Mouse (Mus musculus): ENCODE measurements around the gene Lingo1. TPM values are rescaled to one million over a fixed set of nuclear protein-coding genes. Genes with fewer than 3 reads are reported as not detected.

Gene Lingo1
- polyA plus RNA-seq, 1 experiment from 2014 or later: 56.7 TPM

DNA sequence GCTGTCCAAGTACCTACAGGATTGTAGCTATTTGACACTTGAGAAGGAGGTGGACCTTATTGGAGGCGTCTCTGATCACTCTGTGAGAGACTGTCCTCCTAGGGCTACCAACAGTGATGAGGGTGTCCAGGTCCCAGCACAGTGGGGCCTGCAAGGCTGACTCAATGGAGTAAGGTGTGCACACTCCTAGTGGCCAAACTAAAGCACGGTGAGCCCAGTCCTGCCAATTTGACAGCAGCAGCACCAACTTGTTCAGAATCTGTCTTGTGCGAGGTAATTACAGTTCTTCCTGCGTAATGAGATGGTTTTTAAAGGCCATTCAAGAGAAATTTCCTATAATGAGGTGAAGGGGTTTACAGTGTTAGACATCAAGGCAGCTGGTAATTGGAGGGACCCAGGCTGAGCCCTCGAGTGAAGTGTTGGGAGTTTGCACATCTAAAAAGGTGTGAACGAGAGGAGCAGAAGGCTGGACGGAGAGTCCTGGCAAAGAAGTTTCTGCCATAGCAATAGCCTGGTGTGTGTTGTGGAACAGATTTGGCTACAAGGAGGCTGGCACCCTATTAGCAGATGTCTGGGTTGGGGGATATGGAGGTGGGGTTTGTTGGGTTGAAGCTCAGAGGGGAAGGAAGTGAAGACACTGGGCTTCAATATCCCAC, 97.4 kb downstream of the Lingo1 start:
- ATAC-seq (ENCODE audit: low read depth): no peak
- Histone ChIP-seq H3K4me3 (ENCODE audit: low read depth, low read length) (no peak overlapping the region), H3K4me2 (ENCODE audit: low read depth, low read length) (no peak overlapping the region), H3K9ac (replicated peaks; ENCODE audit: low read depth, low read length) (no peak overlapping the region), H3K27ac (ENCODE audit: low read depth, low read length) (no peak overlapping the region), H3K27me3 (ENCODE audit: control insufficient read depth, insufficient read depth, low read length) (no peaks in the 10 kb centered on the region), H3K9me3 (ENCODE audit: control insufficient read depth, low read length) (no peaks in the 10 kb centered on the region), H3K4me1 (ENCODE audit: control insufficient read depth, insufficient read depth, low read length) (peaks cover 6% of the 10 kb centered on the region; the same call in 1 of the 2 replicates), H3K36me3 (ENCODE audit: control insufficient read depth, insufficient read depth, low read length) (no peaks in the 10 kb centered on the region)
- WGBS: 81% methylated on average over 7 of the region's 7 CpGs

DNA sequence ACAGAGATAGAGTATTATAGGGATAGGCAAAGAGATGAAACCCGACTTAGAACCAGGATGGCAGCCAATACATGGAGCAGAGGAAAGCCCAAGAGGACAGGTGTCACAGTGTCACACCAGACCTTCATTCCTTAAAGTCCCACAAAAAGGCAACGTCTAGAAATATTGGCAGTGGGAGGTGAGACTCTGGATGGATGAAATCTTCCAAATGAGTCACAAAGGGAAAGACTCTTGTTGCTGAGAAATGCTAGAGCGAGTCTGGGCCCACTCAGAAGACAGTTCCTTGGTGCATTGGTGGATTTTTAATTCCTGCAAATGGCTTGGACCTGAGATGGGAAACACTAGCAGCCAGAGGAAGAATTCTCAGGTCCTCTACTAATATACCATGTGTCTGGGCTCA, 102.2 kb downstream of the Lingo1 start:
- Histone ChIP-seq H3K36me3 (ENCODE audit: control insufficient read depth, insufficient read depth, low read length) (no peaks in the 10 kb centered on the region), H3K9me3 (ENCODE audit: control insufficient read depth, low read length) (no peaks in the 10 kb centered on the region), H3K4me2 (ENCODE audit: low read depth, low read length) (no peak overlapping the region), H3K9ac (replicated peaks; ENCODE audit: low read depth, low read length) (no peak overlapping the region), H3K27me3 (ENCODE audit: control insufficient read depth, insufficient read depth, low read length) (no peaks in the 10 kb centered on the region), H3K4me3 (ENCODE audit: low read depth, low read length) (no peak overlapping the region), H3K4me1 (ENCODE audit: control insufficient read depth, insufficient read depth, low read length) (no peaks in the 10 kb centered on the region), H3K27ac (ENCODE audit: low read depth, low read length) (no peak overlapping the region)
- ATAC-seq (ENCODE audit: low read depth): no peak
- WGBS: 82% methylated on average over 3 of the region's 3 CpGs

DNA sequence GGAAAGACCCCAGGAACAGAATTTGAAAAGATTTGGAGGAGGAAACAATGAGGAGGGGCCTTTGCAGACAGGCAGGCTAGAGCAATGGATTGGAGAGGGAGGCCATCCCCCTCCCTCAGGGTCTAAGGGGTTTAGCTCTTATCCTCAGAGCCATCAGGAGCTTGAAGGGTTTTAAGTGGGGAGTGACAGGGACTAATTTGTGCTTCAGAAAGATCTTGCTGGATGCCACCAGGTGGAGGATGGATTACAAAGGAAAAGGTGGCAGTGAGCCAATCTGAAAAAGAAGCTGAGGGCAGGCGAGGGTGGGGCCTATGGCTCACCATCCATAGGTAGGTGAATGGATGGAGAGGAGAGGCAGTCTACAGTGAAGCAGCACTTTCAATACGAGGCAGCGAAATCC, 105.0 kb downstream of the Lingo1 start:
- H3K4me2 ChIP-seq (ENCODE audit: low read depth, low read length): no peak overlapping the region
- H3K36me3 ChIP-seq (ENCODE audit: control insufficient read depth, insufficient read depth, low read length): no peaks in the 10 kb centered on the region
- H3K27ac ChIP-seq (ENCODE audit: low read depth, low read length): no peak overlapping the region
- H3K4me1 ChIP-seq (ENCODE audit: control insufficient read depth, insufficient read depth, low read length): peaks cover 10% of the 10 kb centered on the region; the same call in 1 of the 2 replicates
- H3K9ac ChIP-seq (replicated peaks; ENCODE audit: low read depth, low read length): no peak overlapping the region
- H3K4me3 ChIP-seq (ENCODE audit: low read depth, low read length): no peak overlapping the region
- H3K9me3 ChIP-seq (ENCODE audit: control insufficient read depth, low read length): no peaks in the 10 kb centered on the region
- WGBS: 73% methylated on average over 3 of the region's 3 CpGs
- ATAC-seq (ENCODE audit: low read depth): no peak
- no peaks in the 10 kb centered on the region for H3K27me3 ChIP-seq (ENCODE audit: control insufficient read depth, insufficient read depth, low read length)

DNA sequence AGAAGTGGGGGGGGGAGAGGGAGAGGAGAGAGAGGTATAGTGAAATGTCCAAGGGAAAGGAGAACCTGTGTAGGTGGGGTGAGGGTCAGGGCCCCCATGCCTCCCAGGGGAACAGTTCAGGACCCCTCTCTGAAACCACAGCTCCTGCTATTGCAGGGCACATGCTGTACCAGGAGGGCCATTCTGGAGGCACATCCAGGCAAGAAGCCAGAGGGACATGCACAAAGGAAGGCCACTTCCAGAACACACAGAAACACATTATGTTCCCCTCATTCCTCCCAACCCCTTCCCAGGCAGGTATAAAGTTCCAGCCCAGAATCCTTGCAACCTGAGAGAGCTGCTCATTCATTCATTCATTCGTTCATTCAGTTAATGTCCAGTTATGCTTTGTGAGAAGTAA, 105.6 kb downstream of the Lingo1 start:
- WGBS: 74% methylated on average over 1 of the region's 1 CpGs
- peaks cover 10% of the 10 kb centered on the region; the same call in 1 of the 2 replicates for H3K4me1 ChIP-seq (ENCODE audit: control insufficient read depth, insufficient read depth, low read length)

GRCm38 (mm10) chr9:56687490-56687889, 108.8 kb downstream of the Lingo1 start:
- no peaks in the 10 kb centered on the region for H3K27me3 ChIP-seq (ENCODE audit: control insufficient read depth, insufficient read depth, low read length)
- H3K4me1 ChIP-seq (ENCODE audit: control insufficient read depth, insufficient read depth, low read length): peaks cover 12% of the 10 kb centered on the region; the same call in 1 of the 2 replicates
- no peak for ATAC-seq (ENCODE audit: low read depth)
- H3K27ac ChIP-seq (ENCODE audit: low read depth, low read length): no peak overlapping the region
- no peaks in the 10 kb centered on the region for H3K36me3 ChIP-seq (ENCODE audit: control insufficient read depth, insufficient read depth, low read length)
- 84% methylated on average over 5 of the region's 5 CpGs for WGBS
- H3K4me2 ChIP-seq (ENCODE audit: low read depth, low read length): no peak overlapping the region
- H3K9ac ChIP-seq (replicated peaks; ENCODE audit: low read depth, low read length): no peak overlapping the region
- no peaks in the 10 kb centered on the region for H3K9me3 ChIP-seq (ENCODE audit: control insufficient read depth, low read length)
- H3K4me3 ChIP-seq (ENCODE audit: low read depth, low read length): no peak overlapping the region

More for the DNA sequence above, 105.6 kb downstream of the Lingo1 start:
- Histone ChIP-seq H3K27ac (ENCODE audit: low read depth, low read length) (no peak overlapping the region), H3K9ac (replicated peaks; ENCODE audit: low read depth, low read length) (no peak overlapping the region), H3K4me3 (ENCODE audit: low read depth, low read length) (no peak overlapping the region), H3K4me2 (ENCODE audit: low read depth, low read length) (no peak overlapping the region), H3K36me3 (ENCODE audit: control insufficient read depth, insufficient read depth, low read length) (no peaks in the 10 kb centered on the region), H3K9me3 (ENCODE audit: control insufficient read depth, low read length) (no peaks in the 10 kb centered on the region), H3K27me3 (ENCODE audit: control insufficient read depth, insufficient read depth, low read length) (no peaks in the 10 kb centered on the region)
- no peak for ATAC-seq (ENCODE audit: low read depth)

GRCm38 (mm10) chr9:56687145-56687477, 109.2 kb downstream of the Lingo1 start:
- Histone ChIP-seq H3K9me3 (ENCODE audit: control insufficient read depth, low read length) (no peaks in the 10 kb centered on the region), H3K27ac (ENCODE audit: low read depth, low read length) (no peak overlapping the region; the same call in 1 of the 2 replicates), H3K9ac (replicated peaks; ENCODE audit: low read depth, low read length) (no peak overlapping the region), H3K36me3 (ENCODE audit: control insufficient read depth, insufficient read depth, low read length) (no peaks in the 10 kb centered on the region), H3K4me3 (ENCODE audit: low read depth, low read length) (no peak overlapping the region), H3K27me3 (ENCODE audit: control insufficient read depth, insufficient read depth, low read length) (no peaks in the 10 kb centered on the region), H3K4me2 (ENCODE audit: low read depth, low read length) (no peak overlapping the region), H3K4me1 (ENCODE audit: control insufficient read depth, insufficient read depth, low read length) (peaks cover 12% of the 10 kb centered on the region; the same call in 1 of the 2 replicates)
- peak; percentile 39; the same call in 1 of the 2 replicates for ATAC-seq (ENCODE audit: low read depth)
- WGBS: 94% methylated on average over 1 of the region's 1 CpGs

DNA sequence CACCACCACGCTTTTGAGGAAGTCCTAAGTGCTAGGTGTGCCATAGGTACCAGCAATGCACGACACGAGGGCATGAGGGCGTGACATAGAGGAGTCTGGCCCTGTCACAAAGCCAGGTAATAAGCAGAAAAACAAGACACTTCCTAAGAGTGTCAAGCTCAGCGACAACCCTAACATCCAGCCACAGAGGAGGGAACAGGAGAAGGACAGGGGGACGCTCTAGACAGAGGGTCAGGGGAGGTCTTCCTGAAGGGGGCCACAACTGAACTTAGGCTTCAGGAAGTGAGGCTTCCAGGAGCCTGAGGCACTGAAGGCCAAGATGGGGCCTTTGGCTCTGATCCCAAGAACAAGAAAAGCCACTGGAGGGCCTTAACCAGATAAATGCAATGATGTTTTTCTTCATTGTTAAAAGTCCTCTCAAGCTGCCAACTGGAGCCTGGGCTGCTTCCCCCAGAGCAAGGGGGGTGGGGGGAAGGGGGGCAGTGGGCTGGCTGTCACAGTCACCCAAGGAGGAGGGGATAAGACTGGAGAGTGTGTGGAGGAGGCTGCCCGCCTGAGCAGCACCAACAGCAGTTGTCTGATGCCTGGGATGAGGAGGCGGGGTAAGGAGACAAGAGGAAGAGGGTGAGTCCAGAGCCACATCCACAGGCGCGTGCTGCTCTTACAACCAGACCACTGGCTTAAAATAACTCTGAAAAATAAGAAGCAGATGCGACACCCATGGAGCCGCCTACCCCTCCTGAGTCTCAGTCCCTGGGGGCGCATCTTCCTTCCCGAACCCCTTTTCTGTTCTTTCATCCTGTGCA, 109.7 kb downstream of the Lingo1 start:
- 68% methylated on average over 14 of the region's 14 CpGs for WGBS
- Histone ChIP-seq H3K36me3 (ENCODE audit: control insufficient read depth, insufficient read depth, low read length) (no peaks in the 10 kb centered on the region), H3K27me3 (ENCODE audit: control insufficient read depth, insufficient read depth, low read length) (no peaks in the 10 kb centered on the region), H3K9ac (replicated peaks; ENCODE audit: low read depth, low read length) (no peak overlapping the region), H3K4me3 (ENCODE audit: low read depth, low read length) (no peak overlapping the region), H3K4me2 (ENCODE audit: low read depth, low read length) (no peak overlapping the region), H3K27ac (ENCODE audit: low read depth, low read length) (no peak overlapping the region; the same call in 1 of the 2 replicates), H3K4me1 (ENCODE audit: control insufficient read depth, insufficient read depth, low read length) (peaks cover 12% of the 10 kb centered on the region; the same call in 1 of the 2 replicates), H3K9me3 (ENCODE audit: control insufficient read depth, low read length) (no peaks in the 10 kb centered on the region)
- peak; percentile 82 for ATAC-seq (ENCODE audit: low read depth)

DNA sequence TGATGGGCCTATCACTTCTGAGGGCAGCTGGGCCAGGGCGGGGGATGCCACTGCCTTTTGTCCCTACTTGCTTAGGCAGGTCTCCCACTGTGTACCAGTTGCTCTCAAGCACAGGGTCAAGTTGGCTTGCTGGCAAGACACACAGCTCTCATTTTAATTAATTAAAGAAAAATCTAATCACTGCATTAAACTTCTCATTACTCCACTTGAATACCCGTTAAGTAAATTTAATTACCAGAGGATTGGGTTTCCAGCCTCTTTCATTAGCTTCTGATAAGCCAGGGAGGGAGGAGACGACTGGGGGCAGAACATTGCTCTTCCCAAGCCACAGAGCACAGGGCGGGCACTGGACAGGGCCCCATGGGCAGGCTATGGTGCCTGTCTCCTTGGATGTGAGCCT, 113.4 kb downstream of the Lingo1 start:
- Histone ChIP-seq H3K4me3 (ENCODE audit: low read depth, low read length) (no peak overlapping the region), H3K4me1 (ENCODE audit: control insufficient read depth, insufficient read depth, low read length) (peaks cover 12% of the 10 kb centered on the region; the same call in 1 of the 2 replicates), H3K27me3 (ENCODE audit: control insufficient read depth, insufficient read depth, low read length) (no peaks in the 10 kb centered on the region), H3K9ac (replicated peaks; ENCODE audit: low read depth, low read length) (no peak overlapping the region), H3K27ac (ENCODE audit: low read depth, low read length) (no peak overlapping the region), H3K4me2 (ENCODE audit: low read depth, low read length) (no peak overlapping the region), H3K9me3 (ENCODE audit: control insufficient read depth, low read length) (no peaks in the 10 kb centered on the region), H3K36me3 (ENCODE audit: control insufficient read depth, insufficient read depth, low read length) (no peaks in the 10 kb centered on the region)
- ATAC-seq (ENCODE audit: low read depth): no peak
- WGBS: 42% methylated on average over 4 of the region's 4 CpGs

DNA sequence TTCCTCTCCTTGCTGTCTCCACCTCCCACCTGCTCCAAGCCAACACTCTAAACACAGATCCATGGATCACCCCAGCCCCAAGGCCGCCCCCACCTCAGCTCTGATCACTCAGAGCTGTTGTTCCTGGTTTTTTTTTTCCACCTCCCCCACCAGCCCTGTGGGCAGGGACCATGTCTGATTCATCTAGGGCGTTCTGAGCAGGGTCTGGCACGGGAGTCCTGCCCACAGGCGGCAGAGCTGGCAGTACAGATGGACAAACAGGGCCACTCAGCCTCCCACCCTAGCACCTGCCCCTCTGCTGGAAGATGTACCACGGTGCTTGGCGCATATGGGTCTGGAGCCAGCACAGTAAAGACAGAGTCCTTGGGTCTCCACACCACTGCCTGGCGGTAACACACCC, 114.3 kb downstream of the Lingo1 start:
- Histone ChIP-seq H3K27ac (ENCODE audit: low read depth, low read length) (no peak overlapping the region), H3K9ac (replicated peaks; ENCODE audit: low read depth, low read length) (no peak overlapping the region), H3K36me3 (ENCODE audit: control insufficient read depth, insufficient read depth, low read length) (no peaks in the 10 kb centered on the region), H3K9me3 (ENCODE audit: control insufficient read depth, low read length) (no peaks in the 10 kb centered on the region), H3K4me2 (ENCODE audit: low read depth, low read length) (no peak overlapping the region), H3K27me3 (ENCODE audit: control insufficient read depth, insufficient read depth, low read length) (no peaks in the 10 kb centered on the region), H3K4me3 (ENCODE audit: low read depth, low read length) (no peak overlapping the region), H3K4me1 (ENCODE audit: control insufficient read depth, insufficient read depth, low read length) (peaks cover 8% of the 10 kb centered on the region; the same call in 1 of the 2 replicates)
- WGBS: 83% methylated on average over 7 of the region's 7 CpGs
- no peak for ATAC-seq (ENCODE audit: low read depth)
